Mouse (Mus musculus) heart, postnatal 0 days (tissue): ENCODE measurements around the gene Lrp8. TPM values are rescaled to one million over a fixed set of nuclear protein-coding genes. Genes with fewer than 3 reads are reported as not detected.

ENCODE experiments used
- ATAC-seq: fragments of 200-750 bp; cut with Nextera tagmentation; 2 replicates; pipeline ENCODE4 v1.8.0; 2017; ENCODE audit warnings: low read depth, moderate number of reproducible peaks, moderate library complexity; ENCODE audit not compliant: insufficient read depth
- DNase-seq: peaks from one replicate; pipeline ENCODE4 v3.0.0-alpha.2; 2016; ENCODE audit warnings: low spot score
- H3K27ac ChIP-seq: fragments of 300-500 bp; sonication (generic); 2 replicates; pipeline ENCODE4 v1.5.1; 2014; ENCODE audit warnings: low read depth, mild to moderate bottlenecking
- H3K27me3 ChIP-seq: fragments of 300-500 bp; sonication (generic); 2 replicates; pipeline ENCODE4 v1.6.1; 2014; ENCODE audit warnings: low read length, mixed read lengths; ENCODE audit not compliant: control insufficient read depth, insufficient read depth
- H3K36me3 ChIP-seq: fragments of 300-500 bp; sonication (generic); replicated peaks from 2 replicates; pipeline ENCODE4 v1.6.1; 2014; ENCODE audit warnings: low read length, mixed read lengths; ENCODE audit not compliant: control insufficient read depth, insufficient read depth
- H3K4me1 ChIP-seq: fragments of 300-500 bp; sonication (generic); 2 replicates; pipeline ENCODE4 v1.6.1; 2014; ENCODE audit warnings: antibody characterized with exemption; ENCODE audit not compliant: control insufficient read depth, insufficient read depth
- H3K4me2 ChIP-seq: fragments of 300-500 bp; sonication (generic); 2 replicates; pipeline ENCODE4 v1.6.1; 2014; ENCODE audit warnings: low read depth, mild to moderate bottlenecking, low read length, moderate library complexity
- H3K4me3 ChIP-seq: fragments of 300-500 bp; sonication (generic); 2 replicates; pipeline ENCODE4 v1.5.1; 2014; ENCODE audit warnings: low read depth, low read length
- H3K9ac ChIP-seq: fragments of 300-500 bp; sonication (generic); replicated peaks from 2 replicates; pipeline ENCODE4 v1.6.1; 2014; ENCODE audit warnings: low read depth, low read length, mixed read lengths
- H3K9me3 ChIP-seq: fragments of 300-500 bp; sonication (generic); replicated peaks from 2 replicates; pipeline ENCODE4 v1.6.1; 2016; ENCODE audit warnings: low read length; ENCODE audit not compliant: control insufficient read depth
- CTCF ChIP-seq: IDR thresholded peaks from 2 replicates; pipeline ENCODE4 v1.5.1; 2016; ENCODE audit warnings: antibody characterized with exemption, control low read depth, low read depth
- EP300 ChIP-seq: IDR thresholded peaks from 2 replicates; pipeline ENCODE4 v1.6.1; 2016; ENCODE audit warnings: antibody characterized with exemption, low read depth
- WGBS: fragments of 180-500 bp; shearing (Covaris S2); extraction: QIAGEN DNeasy Blood & Tissue Kit; methylation state at CpG from one replicate; pipeline ENCODE4 v1.1.7; 2014; 5-methylcytosine and 5-hydroxymethylcytosine counted together
- polyA plus RNA-seq: library from polyadenylated mRNA; unstranded; fragments of >200 nt; fragmentation: Nextera tagmentation; extraction: Ambion mirVana; gene quantifications from 2 replicates; pipeline ENCODE4 v1.2.1, GENCODE M21; 2015
- total RNA-seq: library from RNA; depleted of rRNA; stranded (reverse); fragments of >200 nt; gene quantifications from 2 replicates; pipeline ENCODE4 v1.2.3, GENCODE M21; 2014; ENCODE audit warnings: low replicate concordance

The Lrp8 gene
- total and polyA plus RNA-seq, 2 experiments from 2014 or later: 0.57 TPM; not detected in 1

- DNase-seq (no peak), ATAC-seq (no peak)
- Histone ChIP-seq H3K27ac (no peak overlapping the region), H3K4me3 (no peak overlapping the region), H3K9ac (no peak overlapping the region), H3K27me3 (no peaks in the 10 kb centered on the region), H3K9me3 (no peaks in the 10 kb centered on the region), H3K36me3 (peaks cover 37% of the 10 kb centered on the region), H3K4me2 (no peak overlapping the region), H3K4me1 (no peaks in the 10 kb centered on the region)
- no peak for TF ChIP-seq CTCF
- no peak for TF ChIP-seq EP300
- WGBS: 92% methylated on average over 3 of the region's 3 CpGs
Observed at GRCm38 (mm10) chr4:107900206-107900605, 98.1 kb downstream of the Lrp8 start.

DNA sequence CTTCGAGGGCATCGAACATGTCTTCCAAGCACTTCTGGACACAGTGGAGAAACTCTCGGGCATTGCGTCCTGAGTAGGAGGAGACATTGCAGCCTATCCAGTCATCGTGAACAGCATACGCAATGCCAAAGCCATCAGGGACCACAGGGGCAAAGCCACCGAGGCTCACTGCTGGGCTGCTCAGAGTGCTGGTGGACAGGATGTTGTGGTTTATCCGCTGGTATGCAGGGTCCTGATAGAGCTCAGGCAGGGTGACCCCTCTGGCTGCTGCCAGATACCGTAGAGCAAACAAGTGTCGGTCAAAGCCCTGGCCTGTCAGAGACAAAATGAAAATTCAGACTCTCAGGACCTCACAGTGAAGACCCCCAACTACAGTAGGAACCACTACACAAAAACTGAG lies 102.2 kb downstream of the Lrp8 start:
- Histone ChIP-seq H3K36me3 (peaks cover 32% of the 10 kb centered on the region), H3K4me1 (no peaks in the 10 kb centered on the region), H3K4me3 (no peak overlapping the region), H3K27me3 (no peaks in the 10 kb centered on the region), H3K9ac (no peak overlapping the region), H3K4me2 (no peak overlapping the region), H3K27ac (no peak overlapping the region), H3K9me3 (no peaks in the 10 kb centered on the region)
- WGBS: 71% methylated on average over 10 of the region's 10 CpGs
- no peak for ATAC-seq
- no peak for DNase-seq
- TF ChIP-seq CTCF (no peak), EP300 (no peak)

DNA sequence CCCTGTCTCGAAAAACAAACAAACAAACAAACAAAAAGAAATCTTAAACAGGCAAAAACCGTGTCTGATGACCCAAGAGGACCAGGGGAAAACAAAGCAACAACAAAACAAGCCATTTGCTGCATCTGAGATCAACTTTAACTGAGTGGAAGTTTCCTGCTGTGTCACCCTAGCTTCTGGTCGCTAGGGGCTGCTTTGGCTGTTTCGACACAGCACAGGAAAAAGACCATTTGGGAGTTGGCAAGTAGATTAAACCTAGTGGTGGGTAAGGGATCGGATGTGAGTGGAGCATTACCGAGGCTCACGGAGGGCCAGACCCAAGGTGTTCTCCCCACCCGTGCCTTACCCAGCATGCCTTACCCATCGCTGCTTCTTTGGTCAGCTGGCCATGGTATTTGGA lies 104.5 kb downstream of the Lrp8 start:
- Histone ChIP-seq H3K4me1 (no peaks in the 10 kb centered on the region), H3K27ac (no peak overlapping the region), H3K27me3 (no peaks in the 10 kb centered on the region), H3K4me3 (no peak overlapping the region), H3K36me3 (peaks cover 46% of the 10 kb centered on the region), H3K4me2 (no peak overlapping the region), H3K9ac (no peak overlapping the region), H3K9me3 (no peaks in the 10 kb centered on the region)
- DNase-seq: no peak
- 81% methylated on average over 9 of the region's 9 CpGs for WGBS
- TF ChIP-seq EP300 (no peak), CTCF (no peak)
- no peak for ATAC-seq

DNA sequence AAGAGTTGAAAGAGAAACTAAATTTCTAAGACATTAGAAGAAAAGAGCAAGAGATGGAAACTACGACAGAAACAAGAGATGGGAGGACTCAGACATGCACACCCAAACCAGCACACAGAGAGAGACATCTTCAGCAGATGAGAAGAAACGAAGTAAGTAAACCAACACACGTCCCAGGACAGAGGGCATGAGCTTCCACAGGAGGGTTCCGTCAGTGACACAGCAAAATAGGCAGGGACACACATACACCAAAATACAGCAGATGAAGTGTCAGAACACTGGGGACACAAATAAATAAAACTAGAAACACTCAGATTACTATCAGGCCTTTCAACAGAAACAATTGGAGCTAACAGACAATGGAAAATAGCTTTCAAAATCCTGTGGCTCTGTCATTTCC lies 108.0 kb downstream of the Lrp8 start:
- Histone ChIP-seq H3K4me2 (no peak overlapping the region), H3K36me3 (peaks cover 64% of the 10 kb centered on the region), H3K4me1 (no peaks in the 10 kb centered on the region), H3K27me3 (no peaks in the 10 kb centered on the region), H3K4me3 (no peak overlapping the region), H3K9me3 (no peaks in the 10 kb centered on the region), H3K27ac (no peak overlapping the region), H3K9ac (no peak overlapping the region)
- ATAC-seq (no peak), DNase-seq (no peak)
- TF ChIP-seq CTCF: no peak
- TF ChIP-seq EP300: no peak
- 91% methylated on average over 4 of the region's 4 CpGs for WGBS

- Histone ChIP-seq H3K9me3 (no peaks in the 10 kb centered on the region), H3K27me3 (no peaks in the 10 kb centered on the region), H3K4me2 (no peak overlapping the region), H3K36me3 (no peaks in the 10 kb centered on the region), H3K4me3 (no peak overlapping the region), H3K27ac (no peak overlapping the region), H3K4me1 (peaks cover 26% of the 10 kb centered on the region), H3K9ac (no peak overlapping the region)
- no peak for ATAC-seq
- no peak for DNase-seq
- WGBS: 49% methylated on average over 2 of the region's 2 CpGs
- TF ChIP-seq CTCF: no peak
- no peak for TF ChIP-seq EP300
Observed at GRCm38 (mm10) chr4:107920336-107920735, 118.3 kb downstream of the Lrp8 start.

- TF ChIP-seq EP300: no peak
- TF ChIP-seq CTCF: no peak
- H3K4me3 ChIP-seq: 0 out of 2 replicates have a peak overlapping the region, but pooled peaks have one; percentile 86
- 0 out of 2 replicates have a peak overlapping the region, but pooled peaks have one; percentile 4 for H3K9ac ChIP-seq
- no peak for ATAC-seq
- no peaks in the 10 kb centered on the region for H3K27me3 ChIP-seq
- peaks cover 26% of the 10 kb centered on the region for H3K4me1 ChIP-seq
- H3K9me3 ChIP-seq: no peaks in the 10 kb centered on the region
- H3K4me2 ChIP-seq: peak overlapping the region; percentile 84; the same call in 1 of the 2 replicates
- peak overlapping the region; percentile 90 for H3K27ac ChIP-seq
- peak; percentile 79 for DNase-seq
- 33% methylated on average over 8 of the region's 8 CpGs for WGBS
- H3K36me3 ChIP-seq: no peaks in the 10 kb centered on the region
Observed at GRCm38 (mm10) chr4:107921152-107921695, 119.2 kb downstream of the Lrp8 start.
